Mouse (Mus musculus) midbrain, embryonic 14.5 days (tissue): ENCODE data around the gene Tmbim1. TPM values are rescaled to one million over a fixed set of nuclear protein-coding genes. Genes with fewer than 3 reads are reported as not detected.

Experiments
- ATAC-seq: fragments of 200-750 bp; cut with Nextera tagmentation; 2 replicates; pipeline ENCODE4 v1.8.0; 2017; ENCODE audit warnings: moderate number of reproducible peaks, moderate library complexity; ENCODE audit not compliant: low FRiP score, low TSS enrichment
- DNase-seq: peaks from one replicate; pipeline ENCODE4 v3.0.0-alpha.2; 2015
- H3K27ac ChIP-seq: fragments of 300-500 bp; sonication (generic); replicated peaks from 2 replicates; pipeline ENCODE4 v1.5.1; 2014; ENCODE audit warnings: mild to moderate bottlenecking, low read depth, low read length, moderate library complexity
- H3K27me3 ChIP-seq: fragments of 300-500 bp; sonication (generic); 2 replicates; pipeline ENCODE4 v1.6.1; 2014; ENCODE audit warnings: low read length, control low read depth, mixed read lengths; ENCODE audit not compliant: control insufficient read depth, insufficient read depth
- H3K36me3 ChIP-seq: fragments of 300-500 bp; sonication (generic); 2 replicates; pipeline ENCODE4 v1.6.1; 2014; ENCODE audit warnings: low read length, control low read depth; ENCODE audit not compliant: control insufficient read depth, insufficient read depth
- H3K4me1 ChIP-seq: fragments of 300-500 bp; sonication (generic); 2 replicates; pipeline ENCODE4 v1.6.1; 2014; ENCODE audit warnings: mild to moderate bottlenecking, antibody characterized with exemption, low read length, control low read depth; ENCODE audit not compliant: control insufficient read depth, insufficient read depth
- H3K4me2 ChIP-seq: fragments of 300-500 bp; sonication (generic); 2 replicates; pipeline ENCODE4 v1.6.1; 2014; ENCODE audit warnings: mild to moderate bottlenecking, low read length, moderate library complexity
- H3K4me3 ChIP-seq: fragments of 300-500 bp; sonication (generic); replicated peaks from 2 replicates; pipeline ENCODE4 v1.5.1; 2014; ENCODE audit warnings: low read depth, low read length
- H3K9ac ChIP-seq: fragments of 300-500 bp; sonication (generic); replicated peaks from 2 replicates; pipeline ENCODE4 v1.6.1; 2014; ENCODE audit warnings: mild to moderate bottlenecking, low read length, moderate library complexity
- H3K9me3 ChIP-seq: fragments of 300-500 bp; sonication (generic); 2 replicates; pipeline ENCODE4 v1.6.1; 2016; ENCODE audit warnings: low read length, control low read depth, mixed read lengths; ENCODE audit not compliant: control insufficient read depth
- whole genome bisulfite sequencing: fragments of 180-500 bp; shearing (Covaris S2); extraction: QIAGEN DNeasy Blood & Tissue Kit; methylation state at CpG from one replicate; pipeline ENCODE4 v1.1.7; 2014; 5-methylcytosine and 5-hydroxymethylcytosine counted together
- polyA plus RNA-seq: library from polyadenylated mRNA; unstranded; fragments of >200 nt; fragmentation: Nextera tagmentation; extraction: Ambion mirVana; gene quantifications from 2 replicates; pipeline ENCODE4 v1.2.1, GENCODE M21; 2014

The Tmbim1 gene
- polyA plus RNA-seq, 1 experiment from 2014 or later: 5.6 TPM

GRCm38 (mm10) chr1:74256782-74257181 is 48.6 kb downstream of the Tmbim1 start:
- H3K27ac ChIP-seq: no peak overlapping the region
- ATAC-seq: no peak
- H3K9ac ChIP-seq: no peak overlapping the region
- no peak overlapping the region for H3K4me2 ChIP-seq
- WGBS: 69% methylated on average over 4 of the region's 4 CpGs
- no peaks in the 10 kb centered on the region for H3K4me1 ChIP-seq
- no peak overlapping the region for H3K4me3 ChIP-seq
- no peaks in the 10 kb centered on the region for H3K9me3 ChIP-seq
- H3K36me3 ChIP-seq: peaks cover 89% of the 10 kb centered on the region
- no peak for DNase-seq
- no peaks in the 10 kb centered on the region for H3K27me3 ChIP-seq

DNA sequence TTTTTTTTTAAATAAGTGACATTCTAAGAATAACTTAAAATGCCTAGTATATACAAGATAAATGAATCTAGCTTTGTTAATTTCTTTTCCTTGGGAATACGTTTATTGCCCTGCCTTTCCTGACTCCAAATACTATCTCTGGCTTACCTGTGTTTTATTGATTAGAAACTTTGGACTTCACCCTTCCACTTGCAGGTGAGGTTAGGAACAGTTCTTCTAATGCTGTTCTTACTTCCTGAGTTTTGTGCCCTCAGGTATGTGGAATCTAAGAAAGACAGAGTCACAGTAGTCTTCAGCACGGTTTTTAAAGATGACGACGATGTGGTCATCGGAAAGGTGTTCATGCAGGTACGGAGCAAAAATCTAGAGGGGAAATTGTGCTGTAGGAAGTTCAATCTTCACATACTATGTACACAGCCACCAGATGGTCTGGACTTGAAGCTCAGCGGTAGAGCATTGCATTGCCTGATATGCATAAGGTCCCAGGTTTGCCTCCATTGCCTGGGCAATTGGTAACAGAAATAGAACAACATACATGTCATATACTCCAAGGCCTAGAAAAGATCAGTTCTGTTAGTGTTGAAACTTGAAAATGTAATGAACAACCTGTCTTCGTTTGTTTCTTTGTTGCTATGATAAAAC is 49.6 kb downstream of the Tmbim1 start:
- H3K27ac ChIP-seq: no peak overlapping the region
- DNase-seq: no peak
- H3K4me3 ChIP-seq: no peak overlapping the region
- H3K4me1 ChIP-seq: no peaks in the 10 kb centered on the region
- H3K9ac ChIP-seq: no peak overlapping the region
- no peak overlapping the region for H3K4me2 ChIP-seq
- peaks cover 92% of the 10 kb centered on the region for H3K36me3 ChIP-seq
- H3K9me3 ChIP-seq: no peaks in the 10 kb centered on the region
- WGBS: 96% methylated on average over 8 of the region's 8 CpGs
- H3K27me3 ChIP-seq: no peaks in the 10 kb centered on the region
- no peak for ATAC-seq

DNA sequence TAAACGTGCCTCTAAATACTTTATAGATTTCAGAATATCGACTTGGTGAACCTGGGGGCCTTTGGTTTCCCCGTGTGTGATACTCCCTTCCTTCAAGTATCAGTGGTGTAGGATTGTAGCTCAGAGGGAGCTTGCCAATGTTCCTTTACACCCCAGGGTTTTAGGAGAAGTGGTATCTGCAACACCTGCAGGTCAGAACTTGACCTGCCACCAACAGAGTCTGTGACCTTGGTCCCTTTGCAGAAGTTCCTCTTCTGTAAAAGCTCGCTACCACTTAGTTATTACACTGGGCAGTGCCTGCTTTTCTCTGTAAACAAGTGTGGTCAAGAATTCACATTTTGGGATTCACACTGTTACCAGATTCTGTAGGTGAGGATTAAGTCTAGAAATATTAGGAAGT is 55.3 kb downstream of the Tmbim1 start:
- Histone ChIP-seq H3K27me3 (no peaks in the 10 kb centered on the region), H3K4me2 (no peak overlapping the region), H3K4me3 (no peak overlapping the region), H3K9me3 (no peaks in the 10 kb centered on the region), H3K4me1 (no peaks in the 10 kb centered on the region), H3K9ac (no peak overlapping the region), H3K27ac (no peak overlapping the region), H3K36me3 (peaks cover 72% of the 10 kb centered on the region)
- ATAC-seq (no peak), DNase-seq (no peak)
- 95% methylated on average over 4 of the region's 4 CpGs for WGBS

DNA sequence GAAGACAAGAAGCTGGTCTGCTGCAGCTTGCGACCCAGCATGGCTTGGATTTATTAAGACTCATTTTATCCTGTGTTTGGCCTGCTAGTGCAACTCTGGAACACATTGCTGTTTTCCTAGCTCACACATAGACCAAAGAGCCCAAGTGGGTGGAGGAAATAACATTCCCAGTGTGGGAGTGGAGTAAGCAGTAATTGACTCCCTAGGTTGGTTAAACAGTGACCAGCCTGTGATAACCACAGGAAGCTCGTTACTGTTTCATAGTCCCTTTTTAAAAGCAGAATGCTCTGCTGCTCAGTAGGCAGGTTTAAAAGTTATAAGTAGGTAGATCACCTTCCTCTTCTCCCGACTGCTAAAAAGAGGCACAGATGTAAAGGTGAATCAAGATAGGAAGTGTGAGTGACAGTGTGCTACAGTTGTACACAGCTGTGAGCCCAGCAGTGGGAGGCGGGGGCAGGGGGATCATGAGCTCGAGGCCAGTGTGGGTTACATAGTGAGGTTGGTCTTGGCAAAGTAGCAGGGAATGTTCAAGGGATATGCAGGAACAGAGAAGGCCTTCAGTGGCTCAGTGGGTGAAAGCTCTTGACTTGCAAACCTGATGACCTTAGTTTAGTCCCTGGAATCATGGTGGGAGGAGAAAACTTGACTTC is 56.0 kb downstream of the Tmbim1 start:
- H3K36me3 ChIP-seq: peaks cover 65% of the 10 kb centered on the region
- WGBS: 91% methylated on average over 5 of the region's 5 CpGs

DNA sequence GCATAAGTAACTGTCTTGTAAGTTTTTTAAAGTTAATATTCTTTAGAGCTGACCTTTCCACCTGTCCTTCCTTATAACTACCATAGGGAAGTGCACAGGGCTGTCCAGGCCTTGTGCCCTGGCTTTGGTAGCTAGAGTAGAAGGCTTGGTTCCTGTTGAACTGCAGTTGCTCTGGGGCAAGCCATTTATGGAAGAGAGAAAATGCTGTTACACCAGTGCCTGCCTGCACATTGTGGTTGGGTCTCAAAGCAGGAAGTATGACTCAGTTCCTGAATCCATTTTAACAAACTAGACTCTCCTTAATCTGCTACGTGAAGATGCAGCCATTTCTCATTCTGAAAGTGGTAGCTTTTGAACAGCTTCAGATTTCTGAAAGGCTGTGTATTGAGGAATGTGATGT is 56.6 kb downstream of the Tmbim1 start:
- WGBS: 92% methylated on average over 1 of the region's 1 CpGs
- ATAC-seq (no peak), DNase-seq (no peak)

More for the DNA sequence above, 56.0 kb downstream of the Tmbim1 start:
- Histone ChIP-seq H3K4me1 (no peaks in the 10 kb centered on the region), H3K27ac (no peak overlapping the region), H3K9me3 (no peaks in the 10 kb centered on the region), H3K27me3 (no peaks in the 10 kb centered on the region), H3K4me2 (no peak overlapping the region), H3K9ac (no peak overlapping the region), H3K4me3 (no peak overlapping the region)
- DNase-seq: no peak
- no peak for ATAC-seq

DNA sequence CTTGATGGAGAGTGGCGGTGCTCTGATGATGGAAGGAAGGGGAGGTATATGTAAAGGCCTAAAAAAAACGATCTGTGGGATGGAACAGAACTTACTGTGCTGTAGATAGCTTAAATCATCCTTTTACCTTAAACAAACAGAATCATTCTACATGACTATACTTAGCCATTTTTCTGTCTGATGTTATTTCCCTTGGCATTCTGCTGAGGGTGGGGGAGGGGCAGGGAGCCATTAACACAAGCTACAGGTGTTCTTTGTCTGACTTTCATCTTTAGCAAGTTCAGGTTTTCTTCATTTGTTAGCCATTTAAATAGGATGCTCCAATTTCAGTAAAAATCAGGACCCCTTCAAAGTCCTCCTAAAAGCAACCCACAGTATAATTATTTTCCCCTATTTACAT is 59.9 kb downstream of the Tmbim1 start:
- H3K27me3 ChIP-seq: no peaks in the 10 kb centered on the region
- ATAC-seq (no peak), DNase-seq (no peak)
- H3K9me3 ChIP-seq: no peaks in the 10 kb centered on the region
- peaks cover 28% of the 10 kb centered on the region for H3K36me3 ChIP-seq
- H3K4me1 ChIP-seq: no peaks in the 10 kb centered on the region
- H3K27ac ChIP-seq: no peak overlapping the region
- WGBS: 88% methylated on average over 2 of the region's 2 CpGs
- no peak overlapping the region for H3K9ac ChIP-seq
- H3K4me3 ChIP-seq: no peak overlapping the region
- H3K4me2 ChIP-seq: no peak overlapping the region

More for the DNA sequence above, 56.6 kb downstream of the Tmbim1 start:
- no peaks in the 10 kb centered on the region for H3K4me1 ChIP-seq
- no peak overlapping the region for H3K4me3 ChIP-seq
- H3K4me2 ChIP-seq: no peak overlapping the region
- no peak overlapping the region for H3K9ac ChIP-seq
- H3K36me3 ChIP-seq: peaks cover 60% of the 10 kb centered on the region
- no peaks in the 10 kb centered on the region for H3K27me3 ChIP-seq
- no peak overlapping the region for H3K27ac ChIP-seq
- H3K9me3 ChIP-seq: no peaks in the 10 kb centered on the region

GRCm38 (mm10) chr1:74240832-74241231 is 64.6 kb downstream of the Tmbim1 start:
- Histone ChIP-seq H3K9me3 (no peaks in the 10 kb centered on the region), H3K36me3 (no peaks in the 10 kb centered on the region), H3K27me3 (no peaks in the 10 kb centered on the region), H3K4me1 (peaks cover 27% of the 10 kb centered on the region), H3K4me3 (no peak overlapping the region), H3K27ac (no peak overlapping the region), H3K9ac (no peak overlapping the region), H3K4me2 (no peak overlapping the region)
- WGBS: 90% methylated on average over 4 of the region's 4 CpGs
- DNase-seq (no peak), ATAC-seq (no peak)

DNA sequence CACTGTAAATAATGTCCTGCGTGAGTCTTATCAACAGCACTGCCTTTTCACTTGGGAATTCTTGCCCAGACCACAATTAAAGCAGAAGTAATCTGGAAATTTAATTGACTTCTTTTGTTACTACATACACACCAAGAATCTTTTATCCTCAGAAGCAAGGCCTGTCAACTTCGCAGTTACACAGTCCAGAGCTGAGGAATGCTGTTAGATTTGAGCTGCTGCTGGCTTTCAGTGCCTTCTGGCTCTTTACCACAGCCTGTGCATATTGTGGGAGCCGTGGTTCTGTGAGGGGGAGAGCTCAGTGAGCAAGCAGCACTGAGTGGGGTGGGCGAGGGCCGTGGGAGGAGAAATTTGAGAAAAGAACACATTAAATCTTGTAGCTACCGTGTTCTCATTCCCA is 65.1 kb downstream of the Tmbim1 start:
- H3K27me3 ChIP-seq: no peaks in the 10 kb centered on the region
- 76% methylated on average over 6 of the region's 6 CpGs for WGBS
- ATAC-seq: no peak
- peaks cover 27% of the 10 kb centered on the region for H3K4me1 ChIP-seq
- no peak overlapping the region; the same call in 1 of the 2 replicates for H3K9ac ChIP-seq
- no peaks in the 10 kb centered on the region for H3K36me3 ChIP-seq
- no peak overlapping the region for H3K4me2 ChIP-seq
- no peak overlapping the region for H3K27ac ChIP-seq
- H3K9me3 ChIP-seq: no peaks in the 10 kb centered on the region
- no peak for DNase-seq
- H3K4me3 ChIP-seq: no peak overlapping the region

- no peak overlapping the region for H3K27ac ChIP-seq
- ATAC-seq: no peak
- DNase-seq: no peak
- H3K36me3 ChIP-seq: no peaks in the 10 kb centered on the region
- H3K4me1 ChIP-seq: peaks cover 27% of the 10 kb centered on the region
- H3K4me2 ChIP-seq: peak overlapping the region; percentile 16; the same call in 1 of the 2 replicates
- H3K9ac ChIP-seq: no peak overlapping the region; the same call in 1 of the 2 replicates
- H3K9me3 ChIP-seq: no peaks in the 10 kb centered on the region
- 68% methylated on average over 11 of the region's 11 CpGs for WGBS
- no peaks in the 10 kb centered on the region for H3K27me3 ChIP-seq
- H3K4me3 ChIP-seq: no peak overlapping the region
These were observed 65.8 kb downstream of the Tmbim1 start for GRCm38 (mm10) chr1:74239618-74240017.
